Mouse (Mus musculus): ENCODE measurements around the gene Ift46. TPM values are rescaled to one million over a fixed set of nuclear protein-coding genes. Genes with fewer than 3 reads are reported as not detected.

Gene Ift46
- polyA plus RNA-seq, 1 experiment from 2014 or later = 168 TPM

- 33% methylated on average over 2 of the region's 2 CpGs for WGBS
- Histone ChIP-seq H3K9me3 (no peaks in the 10 kb centered on the region), H3K4me2 (no peak overlapping the region), H3K36me3 (replicated peaks) (no peaks in the 10 kb centered on the region), H3K27me3 (replicated peaks) (no peaks in the 10 kb centered on the region), H3K4me1 (peaks cover 61% of the 10 kb centered on the region), H3K27ac (0 out of 2 replicates have a peak overlapping the region, but pooled peaks have one; percentile 35), H3K9ac (no peak overlapping the region), H3K4me3 (no peak overlapping the region)
- no peak for ATAC-seq (replicated peaks)
Observed at GRCm38 (mm10) chr9:44724665-44725064, 43.0 kb upstream of the Ift46 start.

- no peaks in the 10 kb centered on the region for H3K27me3 ChIP-seq (replicated peaks)
- no peaks in the 10 kb centered on the region for H3K9me3 ChIP-seq
- ATAC-seq (replicated peaks) = no peak
- H3K4me3 ChIP-seq = no peak overlapping the region
- H3K9ac ChIP-seq = no peak overlapping the region
- WGBS = 44% methylated on average over 10 of the region's 10 CpGs
- no peak overlapping the region for H3K4me2 ChIP-seq
- no peak overlapping the region for H3K27ac ChIP-seq
- no peaks in the 10 kb centered on the region for H3K36me3 ChIP-seq (replicated peaks)
- peaks cover 50% of the 10 kb centered on the region for H3K4me1 ChIP-seq
Observed at GRCm38 (mm10) chr9:44726431-44727146, 41.1 kb upstream of the Ift46 start.

GRCm38 (mm10) chr9:44727441-44727840 lies 40.3 kb upstream of the Ift46 start:
- H3K27ac ChIP-seq = no peak overlapping the region
- no peak for ATAC-seq (replicated peaks)
- H3K4me2 ChIP-seq = no peak overlapping the region
- no peaks in the 10 kb centered on the region for H3K27me3 ChIP-seq (replicated peaks)
- no peak overlapping the region for H3K4me3 ChIP-seq
- peaks cover 46% of the 10 kb centered on the region for H3K4me1 ChIP-seq
- H3K36me3 ChIP-seq (replicated peaks) = no peaks in the 10 kb centered on the region
- H3K9ac ChIP-seq = no peak overlapping the region
- WGBS = 49% methylated on average over 5 of the region's 5 CpGs
- H3K9me3 ChIP-seq = no peaks in the 10 kb centered on the region

- H3K27me3 ChIP-seq (replicated peaks) = peaks cover 11% of the 10 kb centered on the region
- H3K4me1 ChIP-seq = peaks cover 20% of the 10 kb centered on the region
- WGBS = 69% methylated on average over 5 of the region's 5 CpGs
- no peak overlapping the region for H3K4me3 ChIP-seq
- H3K27ac ChIP-seq = no peak overlapping the region
- H3K36me3 ChIP-seq (replicated peaks) = no peaks in the 10 kb centered on the region
- H3K9ac ChIP-seq = no peak overlapping the region
- no peak overlapping the region for H3K4me2 ChIP-seq
- no peaks in the 10 kb centered on the region for H3K9me3 ChIP-seq
- no peak for ATAC-seq (replicated peaks)
Observed at GRCm38 (mm10) chr9:44732130-44732549, 35.6 kb upstream of the Ift46 start.

- no peak for ATAC-seq (replicated peaks)
- WGBS = 51% methylated on average over 12 of the region's 12 CpGs
- no peaks in the 10 kb centered on the region for H3K36me3 ChIP-seq (replicated peaks)
- H3K9ac ChIP-seq = no peak overlapping the region
- H3K9me3 ChIP-seq = no peaks in the 10 kb centered on the region
- H3K27ac ChIP-seq = 0 out of 2 replicates have a peak overlapping the region, but pooled peaks have one; percentile 4
- H3K4me3 ChIP-seq = peak overlapping the region; percentile 49
- peak overlapping the region; percentile 97 for H3K4me2 ChIP-seq
- H3K27me3 ChIP-seq (replicated peaks) = peaks cover 11% of the 10 kb centered on the region
- H3K4me1 ChIP-seq = peaks cover 20% of the 10 kb centered on the region
Observed at GRCm38 (mm10) chr9:44732921-44733530, 34.7 kb upstream of the Ift46 start.

GRCm38 (mm10) chr9:44733671-44734523 lies 33.8 kb upstream of the Ift46 start:
- under 1% methylated on average over 77 of the region's 79 CpGs for WGBS
- no peaks in the 10 kb centered on the region for H3K36me3 ChIP-seq (replicated peaks)
- peak overlapping the region; percentile 49 for H3K4me3 ChIP-seq
- H3K27me3 ChIP-seq (replicated peaks) = peaks cover 11% of the 10 kb centered on the region
- ATAC-seq (replicated peaks) = peak; percentile 62
- peak overlapping the region; percentile 97 for H3K4me2 ChIP-seq
- 0 out of 2 replicates have a peak overlapping the region, but pooled peaks have one; percentile 4 for H3K27ac ChIP-seq
- H3K9ac ChIP-seq = peak overlapping the region; percentile 55
- H3K4me1 ChIP-seq = peaks cover 20% of the 10 kb centered on the region
- H3K9me3 ChIP-seq = no peaks in the 10 kb centered on the region

GRCm38 (mm10) chr9:44734524-44735494 lies 32.9 kb upstream of the Ift46 start, which contains the start of gene Phldb1:
TSS of gene Phldb1 (minus strand) at chr9:44735198.
- Histone ChIP-seq H3K27me3 (replicated peaks) (peaks cover 11% of the 10 kb centered on the region), H3K4me1 (peaks cover 20% of the 10 kb centered on the region), H3K4me2 (peak within 1 kb of the TSS; percentile 97), H3K27ac (no peak within 1 kb of the TSS), H3K9ac (peak within 1 kb of the TSS; percentile 55), H3K36me3 (replicated peaks) (no peaks in the 10 kb centered on the region), H3K4me3 (peak within 1 kb of the TSS; percentile 49), H3K9me3 (no peaks in the 10 kb centered on the region)
- WGBS = under 1% methylated on average over 47 of the region's 47 CpGs
- ATAC-seq (replicated peaks) = peak; percentile 72

GRCm38 (mm10) chr9:44735886-44736285 lies 31.8 kb upstream of the Ift46 start:
- H3K4me2 ChIP-seq = no peak overlapping the region
- H3K27me3 ChIP-seq (replicated peaks) = peaks cover 11% of the 10 kb centered on the region
- H3K27ac ChIP-seq = no peak overlapping the region
- no peak overlapping the region for H3K9ac ChIP-seq
- no peak for ATAC-seq (replicated peaks)
- no peaks in the 10 kb centered on the region for H3K36me3 ChIP-seq (replicated peaks)
- no peak overlapping the region for H3K4me3 ChIP-seq
- no peaks in the 10 kb centered on the region for H3K9me3 ChIP-seq
- H3K4me1 ChIP-seq = peaks cover 20% of the 10 kb centered on the region
- WGBS = 78% methylated on average over 6 of the region's 6 CpGs

- H3K27ac ChIP-seq = no peak overlapping the region
- peaks cover 11% of the 10 kb centered on the region for H3K27me3 ChIP-seq (replicated peaks)
- WGBS = 73% methylated on average over 2 of the region's 2 CpGs
- H3K36me3 ChIP-seq (replicated peaks) = no peaks in the 10 kb centered on the region
- no peak overlapping the region for H3K9ac ChIP-seq
- H3K4me3 ChIP-seq = no peak overlapping the region
- peaks cover 20% of the 10 kb centered on the region for H3K4me1 ChIP-seq
- ATAC-seq (replicated peaks) = no peak
- no peak overlapping the region for H3K4me2 ChIP-seq
- H3K9me3 ChIP-seq = no peaks in the 10 kb centered on the region
Observed at GRCm38 (mm10) chr9:44736301-44736700, 31.4 kb upstream of the Ift46 start.

- no peaks in the 10 kb centered on the region for H3K9me3 ChIP-seq
- no peak overlapping the region for H3K4me3 ChIP-seq
- no peak overlapping the region for H3K4me2 ChIP-seq
- H3K4me1 ChIP-seq = peaks cover 20% of the 10 kb centered on the region
- ATAC-seq (replicated peaks) = no peak
- no peak overlapping the region for H3K27ac ChIP-seq
- peaks cover 3% of the 10 kb centered on the region; the same call in 1 of the 2 replicates for H3K36me3 ChIP-seq (replicated peaks)
- no peak overlapping the region for H3K9ac ChIP-seq
- 71% methylated on average over 8 of the region's 8 CpGs for WGBS
- peaks cover 11% of the 10 kb centered on the region for H3K27me3 ChIP-seq (replicated peaks)
Observed at GRCm38 (mm10) chr9:44737240-44737949, 30.3 kb upstream of the Ift46 start.

GRCm38 (mm10) chr9:44740663-44741192 lies 27.0 kb upstream of the Ift46 start:
- Histone ChIP-seq H3K4me3 (no peak overlapping the region), H3K4me2 (no peak overlapping the region), H3K36me3 (replicated peaks) (peaks cover 14% of the 10 kb centered on the region), H3K9ac (no peak overlapping the region), H3K27ac (no peak overlapping the region), H3K4me1 (no peaks in the 10 kb centered on the region), H3K9me3 (no peaks in the 10 kb centered on the region), H3K27me3 (replicated peaks) (no peaks in the 10 kb centered on the region)
- no peak for ATAC-seq (replicated peaks)
- WGBS = 81% methylated on average over 1 of the region's 1 CpGs

All from midbrain, embryonic 15.5 days (tissue).